Mouse (Mus musculus): ENCODE data around the gene Cdk14. TPM values are rescaled to one million over a fixed set of nuclear protein-coding genes. Genes with fewer than 3 reads are reported as not detected.

Cdk14 gene
- polyA plus RNA-seq, 2 experiments: 0.68 to 1.4 TPM

DNA sequence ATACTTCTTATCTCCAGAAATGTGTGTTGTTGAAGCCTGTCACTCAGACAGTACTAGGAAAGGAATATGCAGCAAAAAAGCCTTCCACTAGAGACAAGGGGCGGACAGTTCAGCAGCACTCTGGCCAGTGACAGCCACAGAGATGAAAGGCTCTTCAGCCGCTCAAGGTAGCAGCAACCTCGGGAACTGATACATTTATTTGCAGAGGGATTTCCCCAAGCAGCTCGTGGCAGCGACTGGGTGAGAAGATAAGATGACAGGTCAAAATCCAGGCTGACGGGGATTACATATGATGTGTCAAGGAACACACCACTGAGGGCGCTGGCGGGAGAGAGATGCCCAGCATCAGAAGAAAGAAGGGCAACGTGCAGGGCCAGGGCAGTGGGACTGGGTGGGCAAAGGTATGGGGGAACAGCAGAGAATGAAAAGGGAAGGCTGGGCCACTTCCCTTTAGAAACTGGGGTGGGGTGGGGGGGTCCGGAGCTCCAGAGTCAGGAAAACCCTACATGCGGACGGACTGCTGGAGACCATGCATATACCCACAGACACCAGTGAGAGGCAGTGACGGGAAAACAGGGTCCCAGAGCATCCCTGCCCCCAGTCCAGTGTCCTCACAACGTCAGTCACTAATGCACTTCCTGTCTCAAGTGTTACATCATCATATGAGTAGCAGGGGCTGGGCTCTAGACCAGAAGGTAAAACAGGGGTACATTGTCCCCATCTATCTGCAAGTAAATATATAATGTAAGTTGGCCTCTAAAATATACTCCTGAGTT is 51.5 kb downstream of the Cdk14 start:
- ATAC-seq (ENCODE audit: insufficient read depth): no peak
- WGBS (ENCODE audit: insufficient replicate concordance): 38% methylated on average over 14 of the region's 14 CpGs
- TF ChIP-seq EP300 (IDR thresholded peaks at IDR 0.05; ENCODE audit: low read depth): no peak
- TF ChIP-seq CTCF (IDR thresholded peaks at IDR 0.05; ENCODE audit: low read depth): no peak
- no peaks in the 10 kb centered on the region for H3K36me3 ChIP-seq (replicated peaks; ENCODE audit: control insufficient read depth, insufficient read depth, low read depth)
- no peaks in the 10 kb centered on the region for H3K4me1 ChIP-seq (replicated peaks; ENCODE audit: control insufficient read depth in 2 of 2, insufficient read depth in 2 of 2, low read length in 1 of 2)
- H3K4me3 ChIP-seq (ENCODE audit: insufficient read depth in 1 of 2, low read depth in 2 of 2, low read length in 2 of 2): no peak overlapping the region
- no peaks in the 10 kb centered on the region for H3K9me3 ChIP-seq (ENCODE audit: control insufficient read depth, low read length)
- no peak overlapping the region for H3K27ac ChIP-seq
- H3K9ac ChIP-seq (replicated peaks): no peak overlapping the region
- DNase-seq (ENCODE audit: low read depth in 3 of 3, low spot score in 3 of 3): no peak
- H3K4me2 ChIP-seq (ENCODE audit: low read depth): no peak overlapping the region
- no peaks in the 10 kb centered on the region for H3K27me3 ChIP-seq (ENCODE audit: control insufficient read depth, insufficient read depth, low read length)

DNA sequence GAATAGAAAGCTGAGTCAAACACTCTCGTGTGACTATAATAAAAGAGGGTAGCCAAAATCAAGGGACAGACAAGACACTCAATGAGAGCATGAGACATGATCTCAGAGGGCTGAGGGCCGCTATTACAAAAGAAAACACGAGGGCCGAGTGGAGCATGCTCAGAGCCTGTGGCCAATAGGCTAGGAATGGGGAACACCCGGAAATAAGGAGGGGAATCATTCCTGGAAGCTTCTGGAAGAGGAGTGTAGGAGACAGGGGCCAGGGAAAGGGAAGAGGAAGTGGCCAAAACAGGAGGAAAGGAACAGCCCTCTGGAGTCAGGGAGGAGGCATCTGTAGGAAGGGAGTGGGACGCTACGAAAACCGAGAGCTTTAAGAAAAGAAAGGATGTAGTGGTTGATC is 52.6 kb downstream of the Cdk14 start:
- Histone ChIP-seq H3K27me3 (ENCODE audit: control insufficient read depth, insufficient read depth, low read length) (no peaks in the 10 kb centered on the region), H3K36me3 (replicated peaks; ENCODE audit: control insufficient read depth, insufficient read depth, low read depth) (no peaks in the 10 kb centered on the region), H3K9me3 (ENCODE audit: control insufficient read depth, low read length) (no peaks in the 10 kb centered on the region), H3K9ac (replicated peaks) (no peak overlapping the region), H3K4me3 (ENCODE audit: insufficient read depth in 1 of 2, low read depth in 2 of 2, low read length in 2 of 2) (no peak overlapping the region), H3K4me1 (replicated peaks; ENCODE audit: control insufficient read depth in 2 of 2, insufficient read depth in 2 of 2, low read length in 1 of 2) (no peaks in the 10 kb centered on the region), H3K27ac (no peak overlapping the region), H3K4me2 (ENCODE audit: low read depth) (no peak overlapping the region)
- no peak for ATAC-seq (ENCODE audit: insufficient read depth)
- 55% methylated on average over 8 of the region's 8 CpGs for WGBS (ENCODE audit: insufficient replicate concordance)
- DNase-seq (ENCODE audit: low read depth in 3 of 3, low spot score in 3 of 3): no peak
- TF ChIP-seq CTCF (IDR thresholded peaks at IDR 0.05; ENCODE audit: low read depth) (no peak), EP300 (IDR thresholded peaks at IDR 0.05; ENCODE audit: low read depth) (no peak)

DNA sequence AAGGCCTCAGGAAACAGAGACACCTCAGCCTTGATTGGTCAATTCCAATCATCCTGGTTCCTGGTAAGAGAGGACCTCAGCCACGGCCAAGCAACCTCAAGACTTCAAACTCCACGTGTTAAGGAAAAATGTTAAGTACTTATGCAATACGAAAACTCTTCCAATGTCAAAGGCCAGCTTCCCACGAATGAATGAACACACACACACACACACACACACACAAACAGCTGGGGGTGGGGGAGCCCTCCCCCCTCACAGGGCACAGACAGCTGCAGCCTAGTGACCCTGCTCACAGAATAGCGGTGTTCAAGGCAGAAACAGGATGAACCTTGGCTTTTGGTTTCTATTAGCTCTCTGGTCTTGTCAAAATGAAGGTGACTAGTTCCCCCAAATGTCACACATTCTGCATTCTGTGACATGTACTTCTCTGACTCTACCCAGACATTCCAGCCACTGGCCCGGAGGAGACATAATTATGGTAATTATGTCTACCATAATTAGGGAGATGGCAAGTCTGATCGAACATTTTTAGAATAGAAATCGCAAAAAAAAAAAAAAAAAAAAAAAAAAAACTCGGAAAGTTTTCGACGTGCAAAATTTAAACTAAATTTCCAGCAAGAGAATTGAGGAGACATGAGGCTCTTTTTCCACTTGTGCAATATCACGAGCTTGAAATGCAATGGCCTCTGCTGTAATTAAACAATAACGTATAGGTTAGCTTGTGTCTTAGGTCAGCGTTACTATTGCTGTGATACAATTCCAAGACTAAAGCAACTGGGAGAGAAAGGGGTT is 54.6 kb downstream of the Cdk14 start:
- Histone ChIP-seq H3K27me3 (ENCODE audit: control insufficient read depth, insufficient read depth, low read length) (no peaks in the 10 kb centered on the region), H3K36me3 (replicated peaks; ENCODE audit: control insufficient read depth, insufficient read depth, low read depth) (no peaks in the 10 kb centered on the region), H3K4me2 (ENCODE audit: low read depth) (no peak overlapping the region), H3K4me3 (ENCODE audit: insufficient read depth in 1 of 2, low read depth in 2 of 2, low read length in 2 of 2) (no peak overlapping the region), H3K9ac (replicated peaks) (no peak overlapping the region), H3K9me3 (ENCODE audit: control insufficient read depth, low read length) (no peaks in the 10 kb centered on the region), H3K4me1 (replicated peaks; ENCODE audit: control insufficient read depth in 2 of 2, insufficient read depth in 2 of 2, low read length in 1 of 2) (no peaks in the 10 kb centered on the region), H3K27ac (no peak overlapping the region)
- TF ChIP-seq EP300 (IDR thresholded peaks at IDR 0.05; ENCODE audit: low read depth) (no peak), CTCF (IDR thresholded peaks at IDR 0.05; ENCODE audit: low read depth) (no peak)
- DNase-seq (ENCODE audit: low read depth in 3 of 3, low spot score in 3 of 3) (no peak), ATAC-seq (ENCODE audit: insufficient read depth) (no peak)
- 67% methylated on average over 14 of the region's 14 CpGs for WGBS (ENCODE audit: insufficient replicate concordance)

DNA sequence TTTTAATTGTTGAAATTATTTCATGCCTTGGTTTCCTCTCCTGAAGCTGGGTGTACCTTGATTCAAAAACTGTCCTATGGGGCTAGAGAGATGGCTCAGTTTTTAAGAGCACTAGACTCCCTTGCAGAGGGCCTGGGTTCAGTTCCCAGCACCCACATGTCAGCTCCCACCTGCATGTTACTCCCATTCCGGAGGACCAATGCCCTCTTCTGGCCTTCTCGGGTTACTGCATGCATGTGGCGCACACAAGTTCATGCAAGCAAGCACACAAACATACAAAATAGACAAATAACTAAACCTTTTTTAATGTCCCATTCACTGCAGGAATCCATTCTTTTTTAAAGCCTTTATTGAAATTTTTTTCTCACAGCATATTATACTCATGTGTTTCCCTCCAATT is 58.4 kb downstream of the Cdk14 start:
- WGBS (ENCODE audit: insufficient replicate concordance): 70% methylated on average over 3 of the region's 3 CpGs
- DNase-seq (ENCODE audit: low read depth in 3 of 3, low spot score in 3 of 3) (no peak), ATAC-seq (ENCODE audit: insufficient read depth) (no peak)
- Histone ChIP-seq H3K9me3 (ENCODE audit: control insufficient read depth, low read length) (no peaks in the 10 kb centered on the region), H3K4me3 (ENCODE audit: insufficient read depth in 1 of 2, low read depth in 2 of 2, low read length in 2 of 2) (no peak overlapping the region), H3K4me1 (replicated peaks; ENCODE audit: control insufficient read depth in 2 of 2, insufficient read depth in 2 of 2, low read length in 1 of 2) (no peaks in the 10 kb centered on the region), H3K9ac (replicated peaks) (no peak overlapping the region), H3K36me3 (replicated peaks; ENCODE audit: control insufficient read depth, insufficient read depth, low read depth) (no peaks in the 10 kb centered on the region), H3K4me2 (ENCODE audit: low read depth) (no peak overlapping the region), H3K27me3 (ENCODE audit: control insufficient read depth, insufficient read depth, low read length) (no peaks in the 10 kb centered on the region), H3K27ac (no peak overlapping the region)
- TF ChIP-seq EP300 (IDR thresholded peaks at IDR 0.05; ENCODE audit: low read depth): no peak
- peak; percentile 42 for TF ChIP-seq CTCF (IDR thresholded peaks at IDR 0.05; ENCODE audit: low read depth)

DNA sequence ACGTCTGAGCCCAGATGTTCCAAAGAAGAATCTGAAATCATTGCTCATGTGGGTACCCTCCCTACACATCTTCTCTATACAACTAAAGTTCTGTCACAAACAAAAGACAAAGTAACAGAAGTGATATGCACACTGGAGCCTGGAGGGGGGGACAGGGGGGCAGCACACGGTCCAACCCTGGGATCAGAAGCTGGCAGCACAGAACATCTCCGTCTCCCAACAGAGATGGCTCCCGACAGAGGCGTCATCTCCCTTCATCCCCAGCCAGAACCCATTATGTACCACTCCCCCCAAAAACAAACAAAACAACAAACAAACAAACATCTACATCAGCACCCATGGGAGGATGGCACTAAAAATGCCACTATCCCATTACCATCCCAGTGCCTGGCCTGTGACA is 59.8 kb downstream of the Cdk14 start:
- DNase-seq (ENCODE audit: low read depth in 3 of 3, low spot score in 3 of 3) (no peak), ATAC-seq (ENCODE audit: insufficient read depth) (no peak)
- H3K4me3 ChIP-seq (ENCODE audit: insufficient read depth in 1 of 2, low read depth in 2 of 2, low read length in 2 of 2): no peak overlapping the region
- H3K27ac ChIP-seq: no peak overlapping the region
- H3K27me3 ChIP-seq (ENCODE audit: control insufficient read depth, insufficient read depth, low read length): no peaks in the 10 kb centered on the region
- 77% methylated on average over 5 of the region's 5 CpGs for WGBS (ENCODE audit: insufficient replicate concordance)
- TF ChIP-seq CTCF (IDR thresholded peaks at IDR 0.05; ENCODE audit: low read depth): no peak
- TF ChIP-seq EP300 (IDR thresholded peaks at IDR 0.05; ENCODE audit: low read depth): no peak
- H3K4me1 ChIP-seq (replicated peaks; ENCODE audit: control insufficient read depth in 2 of 2, insufficient read depth in 2 of 2, low read length in 1 of 2): no peaks in the 10 kb centered on the region
- H3K4me2 ChIP-seq (ENCODE audit: low read depth): no peak overlapping the region
- H3K9me3 ChIP-seq (ENCODE audit: control insufficient read depth, low read length): no peaks in the 10 kb centered on the region
- no peaks in the 10 kb centered on the region for H3K36me3 ChIP-seq (replicated peaks; ENCODE audit: control insufficient read depth, insufficient read depth, low read depth)
- no peak overlapping the region for H3K9ac ChIP-seq (replicated peaks)
